Mouse (Mus musculus): ENCODE results near the gene BC025920.

- peak; percentile 17; the same call in 1 of the 2 replicates for TF ChIP-seq CTCF (IDR thresholded peaks at IDR 0.05; ENCODE audit: low read depth)
- 0 out of 2 replicates have a peak, but pooled peaks have one; percentile 47 for TF ChIP-seq EP300 (IDR thresholded peaks at IDR 0.05; ENCODE audit: low read depth)
These were observed 37.5 kb downstream of the BC025920 start for GRCm38 (mm10) chr10:81643449-81644055.

Data from heart, postnatal 0 days (tissue).